Mouse (Mus musculus): ENCODE results near the gene Gm26602. TPM values are rescaled to one million over a fixed set of nuclear protein-coding genes. Genes with fewer than 3 reads are reported as not detected.
A peak's percentile ranks its signal among the peaks of the same experiment; 100 is the strongest.
"Not testable (repeated sequence)": the region's sequence is repeated elsewhere in the genome, so short reads cannot be mapped to it uniquely, and the experiment has no call there.

Gm26602 gene
- polyA plus RNA-seq, 1 experiment from 2014 or later = 4.3 TPM

- no peak overlapping the region for H3K9ac ChIP-seq (replicated peaks; ENCODE audit: low read length)
- peaks cover 6% of the 10 kb centered on the region; the same call in 1 of the 2 replicates for H3K27me3 ChIP-seq (ENCODE audit: control insufficient read depth, insufficient read depth, low read length)
- no peak overlapping the region for H3K4me3 ChIP-seq (ENCODE audit: low read depth, low read length)
- no peaks in the 10 kb centered on the region for H3K4me1 ChIP-seq (ENCODE audit: control insufficient read depth, insufficient read depth, low read length)
- H3K9me3 ChIP-seq (replicated peaks; ENCODE audit: control insufficient read depth, low read length) = no peaks in the 10 kb centered on the region
- H3K4me2 ChIP-seq (ENCODE audit: low read depth, low read length) = no peak overlapping the region
- WGBS = 42% methylated on average over 3 of the region's 3 CpGs
- H3K36me3 ChIP-seq (replicated peaks; ENCODE audit: control insufficient read depth, insufficient read depth, low read depth, low read length) = no peaks in the 10 kb centered on the region
- H3K27ac ChIP-seq (replicated peaks; ENCODE audit: low read depth, low read length) = no peak overlapping the region
- no peak for DNase-seq (ENCODE audit: low spot score)
- ATAC-seq (replicated peaks; ENCODE audit: insufficient number of reproducible peaks, low FRiP score, low TSS enrichment, low read depth) = no peak
Measured at GRCm38 (mm10) chr10:79879527-79879926, 31.1 kb upstream of the Gm26602 start.

GRCm38 (mm10) chr10:79880721-79881120 lies 29.9 kb upstream of the Gm26602 start:
- no peaks in the 10 kb centered on the region for H3K9me3 ChIP-seq (replicated peaks; ENCODE audit: control insufficient read depth, low read length)
- DNase-seq (ENCODE audit: low spot score) (peak; percentile 35), ATAC-seq (replicated peaks; ENCODE audit: insufficient number of reproducible peaks, low FRiP score, low TSS enrichment, low read depth) (no peak)
- H3K27me3 ChIP-seq (ENCODE audit: control insufficient read depth, insufficient read depth, low read length) = peaks cover 6% of the 10 kb centered on the region; the same call in 1 of the 2 replicates
- H3K9ac ChIP-seq (replicated peaks; ENCODE audit: low read length) = no peak overlapping the region
- no peaks in the 10 kb centered on the region for H3K4me1 ChIP-seq (ENCODE audit: control insufficient read depth, insufficient read depth, low read length)
- no peaks in the 10 kb centered on the region for H3K36me3 ChIP-seq (replicated peaks; ENCODE audit: control insufficient read depth, insufficient read depth, low read depth, low read length)
- WGBS = 20% methylated on average over 9 of the region's 9 CpGs
- H3K4me3 ChIP-seq (ENCODE audit: low read depth, low read length) = no peak overlapping the region
- no peak overlapping the region for H3K4me2 ChIP-seq (ENCODE audit: low read depth, low read length)
- H3K27ac ChIP-seq (replicated peaks; ENCODE audit: low read depth, low read length) = no peak overlapping the region

GRCm38 (mm10) chr10:79881981-79882380 lies 28.7 kb upstream of the Gm26602 start:
- Histone ChIP-seq H3K9ac (replicated peaks; ENCODE audit: low read length) (0 out of 2 replicates have a peak overlapping the region, but pooled peaks have one; percentile 13), H3K4me3 (ENCODE audit: low read depth, low read length) (no peak overlapping the region), H3K27ac (replicated peaks; ENCODE audit: low read depth, low read length) (no peak overlapping the region), H3K4me2 (ENCODE audit: low read depth, low read length) (peak overlapping the region; percentile 39), H3K27me3 (ENCODE audit: control insufficient read depth, insufficient read depth, low read length) (peaks cover 6% of the 10 kb centered on the region; the same call in 1 of the 2 replicates), H3K9me3 (replicated peaks; ENCODE audit: control insufficient read depth, low read length) (no peaks in the 10 kb centered on the region), H3K4me1 (ENCODE audit: control insufficient read depth, insufficient read depth, low read length) (no peaks in the 10 kb centered on the region), H3K36me3 (replicated peaks; ENCODE audit: control insufficient read depth, insufficient read depth, low read depth, low read length) (no peaks in the 10 kb centered on the region)
- WGBS = 6% methylated on average over 22 of the region's 22 CpGs
- peak; percentile 58 for ATAC-seq (replicated peaks; ENCODE audit: insufficient number of reproducible peaks, low FRiP score, low TSS enrichment, low read depth)
- peak; percentile 49 for DNase-seq (ENCODE audit: low spot score)

GRCm38 (mm10) chr10:79883297-79884084 lies 27.2 kb upstream of the Gm26602 start:
- peaks cover 6% of the 10 kb centered on the region; the same call in 1 of the 2 replicates for H3K27me3 ChIP-seq (ENCODE audit: control insufficient read depth, insufficient read depth, low read length)
- no peak overlapping the region for H3K4me2 ChIP-seq (ENCODE audit: low read depth, low read length)
- no peak overlapping the region for H3K27ac ChIP-seq (replicated peaks; ENCODE audit: low read depth, low read length)
- H3K9me3 ChIP-seq (replicated peaks; ENCODE audit: control insufficient read depth, low read length) = no peaks in the 10 kb centered on the region
- 12% methylated on average over 22 of the region's 22 CpGs for WGBS
- no peaks in the 10 kb centered on the region for H3K4me1 ChIP-seq (ENCODE audit: control insufficient read depth, insufficient read depth, low read length)
- H3K4me3 ChIP-seq (ENCODE audit: low read depth, low read length) = no peak overlapping the region
- no peak for ATAC-seq (replicated peaks; ENCODE audit: insufficient number of reproducible peaks, low FRiP score, low TSS enrichment, low read depth)
- peak; percentile 89 for DNase-seq (ENCODE audit: low spot score)
- H3K9ac ChIP-seq (replicated peaks; ENCODE audit: low read length) = no peak overlapping the region
- H3K36me3 ChIP-seq (replicated peaks; ENCODE audit: control insufficient read depth, insufficient read depth, low read depth, low read length) = no peaks in the 10 kb centered on the region

DNA sequence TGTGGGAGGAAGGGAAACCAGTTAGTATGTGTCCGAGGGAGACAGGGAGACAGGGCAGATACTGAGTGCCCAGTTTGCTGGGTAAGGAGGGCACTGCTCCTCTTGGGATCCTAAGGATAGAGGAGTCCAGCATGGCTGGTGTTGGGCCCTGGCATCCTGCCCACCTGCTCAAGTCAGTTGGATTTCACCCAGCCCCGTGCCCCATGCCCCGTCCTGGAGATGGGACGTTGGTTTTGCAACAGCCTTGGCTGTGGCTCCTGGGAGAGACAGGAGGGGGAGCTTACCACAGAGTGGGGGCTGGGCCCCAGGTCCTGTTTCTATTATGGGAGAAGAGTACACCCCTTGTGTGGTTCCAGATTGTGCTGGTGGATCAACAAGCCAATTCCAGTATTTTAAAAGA lies 26.2 kb upstream of the Gm26602 start:
- Histone ChIP-seq H3K27me3 (ENCODE audit: control insufficient read depth, insufficient read depth, low read length) (peaks cover 6% of the 10 kb centered on the region; the same call in 1 of the 2 replicates), H3K36me3 (replicated peaks; ENCODE audit: control insufficient read depth, insufficient read depth, low read depth, low read length) (no peaks in the 10 kb centered on the region), H3K4me1 (ENCODE audit: control insufficient read depth, insufficient read depth, low read length) (no peaks in the 10 kb centered on the region), H3K4me2 (ENCODE audit: low read depth, low read length) (no peak overlapping the region), H3K27ac (replicated peaks; ENCODE audit: low read depth, low read length) (no peak overlapping the region), H3K4me3 (ENCODE audit: low read depth, low read length) (no peak overlapping the region), H3K9me3 (replicated peaks; ENCODE audit: control insufficient read depth, low read length) (no peaks in the 10 kb centered on the region), H3K9ac (replicated peaks; ENCODE audit: low read length) (no peak overlapping the region)
- DNase-seq (ENCODE audit: low spot score) (no peak), ATAC-seq (replicated peaks; ENCODE audit: insufficient number of reproducible peaks, low FRiP score, low TSS enrichment, low read depth) (no peak)
- WGBS = 71% methylated on average over 4 of the region's 4 CpGs

GRCm38 (mm10) chr10:79884938-79885337 lies 25.7 kb upstream of the Gm26602 start:
- not testable (repeated sequence) for H3K4me3 ChIP-seq (ENCODE audit: low read depth, low read length); H3K4me1 ChIP-seq (ENCODE audit: control insufficient read depth, insufficient read depth, low read length); H3K27ac ChIP-seq (replicated peaks; ENCODE audit: low read depth, low read length); H3K4me2 ChIP-seq (ENCODE audit: low read depth, low read length); ATAC-seq (replicated peaks; ENCODE audit: insufficient number of reproducible peaks, low FRiP score, low TSS enrichment, low read depth); H3K27me3 ChIP-seq (ENCODE audit: control insufficient read depth, insufficient read depth, low read length); H3K9ac ChIP-seq (replicated peaks; ENCODE audit: low read length); DNase-seq (ENCODE audit: low spot score); H3K9me3 ChIP-seq (replicated peaks; ENCODE audit: control insufficient read depth, low read length); H3K36me3 ChIP-seq (replicated peaks; ENCODE audit: control insufficient read depth, insufficient read depth, low read depth, low read length)
- whole genome bisulfite sequencing = 70% methylated on average over 2 of the region's 3 CpGs

DNA sequence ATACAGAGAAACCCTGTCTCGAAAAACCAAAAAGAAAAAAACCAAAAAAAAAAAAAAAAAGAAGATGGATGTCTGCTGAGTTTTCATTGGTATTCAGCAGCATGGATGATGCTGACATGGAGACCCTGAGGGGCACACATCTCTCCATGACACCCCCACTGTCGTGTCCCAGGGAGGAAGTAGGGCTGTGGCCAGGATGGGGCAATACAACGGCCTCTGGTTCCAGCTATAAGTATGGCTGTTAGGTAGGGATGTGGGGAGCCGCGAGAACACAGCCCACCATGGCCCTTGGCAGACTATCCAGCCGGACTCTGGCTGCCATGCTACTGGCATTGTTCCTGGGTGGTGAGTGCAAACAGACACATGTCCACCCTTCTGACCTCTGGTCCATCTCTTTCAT lies 24.6 kb upstream of the Gm26602 start, which contains the start of gene Elane:
Gene Elane, plus strand, starts transcription at position 194 of the 400 bp plus-strand sequence.
- Histone ChIP-seq H3K9ac (replicated peaks; ENCODE audit: low read length) (no peak within 1 kb of the TSS), H3K4me3 (ENCODE audit: low read depth, low read length) (no peak within 1 kb of the TSS), H3K27ac (replicated peaks; ENCODE audit: low read depth, low read length) (no peak within 1 kb of the TSS), H3K4me2 (ENCODE audit: low read depth, low read length) (no peak within 1 kb of the TSS), H3K27me3 (ENCODE audit: control insufficient read depth, insufficient read depth, low read length) (peaks cover 6% of the 10 kb centered on the region; the same call in 1 of the 2 replicates), H3K4me1 (ENCODE audit: control insufficient read depth, insufficient read depth, low read length) (no peaks in the 10 kb centered on the region), H3K9me3 (replicated peaks; ENCODE audit: control insufficient read depth, low read length) (no peaks in the 10 kb centered on the region), H3K36me3 (replicated peaks; ENCODE audit: control insufficient read depth, insufficient read depth, low read depth, low read length) (no peaks in the 10 kb centered on the region)
- 80% methylated on average over 6 of the region's 6 CpGs for WGBS
- DNase-seq (ENCODE audit: low spot score) (no peak), ATAC-seq (replicated peaks; ENCODE audit: insufficient number of reproducible peaks, low FRiP score, low TSS enrichment, low read depth) (no peak)

DNA sequence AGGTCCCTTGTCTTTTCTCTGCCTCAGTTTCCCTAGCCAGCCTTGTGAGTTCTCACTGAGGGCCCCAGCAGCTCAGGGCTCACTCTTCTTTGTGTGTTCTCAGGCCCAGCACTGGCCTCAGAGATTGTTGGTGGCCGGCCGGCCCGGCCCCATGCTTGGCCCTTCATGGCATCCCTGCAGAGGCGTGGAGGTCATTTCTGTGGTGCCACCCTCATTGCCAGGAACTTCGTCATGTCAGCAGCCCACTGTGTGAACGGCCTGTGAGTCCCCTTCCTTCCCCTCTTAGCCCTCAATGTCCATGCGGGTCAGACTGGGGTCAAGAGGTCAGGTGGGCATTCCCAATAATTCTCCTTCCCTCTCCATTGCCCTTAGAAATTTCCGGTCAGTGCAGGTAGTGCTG lies 24.0 kb upstream of the Gm26602 start:
- no peak for ATAC-seq (replicated peaks; ENCODE audit: insufficient number of reproducible peaks, low FRiP score, low TSS enrichment, low read depth)
- DNase-seq (ENCODE audit: low spot score) = no peak
- 77% methylated on average over 8 of the region's 8 CpGs for WGBS
- Histone ChIP-seq H3K27ac (replicated peaks; ENCODE audit: low read depth, low read length) (no peak overlapping the region), H3K4me1 (ENCODE audit: control insufficient read depth, insufficient read depth, low read length) (no peaks in the 10 kb centered on the region), H3K36me3 (replicated peaks; ENCODE audit: control insufficient read depth, insufficient read depth, low read depth, low read length) (no peaks in the 10 kb centered on the region), H3K4me3 (ENCODE audit: low read depth, low read length) (no peak overlapping the region), H3K27me3 (ENCODE audit: control insufficient read depth, insufficient read depth, low read length) (peaks cover 6% of the 10 kb centered on the region; the same call in 1 of the 2 replicates), H3K9me3 (replicated peaks; ENCODE audit: control insufficient read depth, low read length) (no peaks in the 10 kb centered on the region), H3K4me2 (ENCODE audit: low read depth, low read length) (no peak overlapping the region), H3K9ac (replicated peaks; ENCODE audit: low read length) (no peak overlapping the region)

All from embryonic facial prominence, embryonic 11.5 days (tissue).